Mouse (Mus musculus) olfactory bulb, adult 2 months (tissue): ENCODE data around the gene Spdl1.

ENCODE experiments used
- CTCF ChIP-seq: fragments of 200-500 bp; IDR thresholded peaks from 2 replicates; pipeline ENCODE4 v1.5.1; 2012; ENCODE audit warnings: low read depth, mild to moderate bottlenecking, low read length, moderate library complexity; ENCODE audit not compliant: insufficient read depth
- POLR2A ChIP-seq: fragments of 200-500 bp; IDR thresholded peaks from 2 replicates; pipeline ENCODE4 v1.6.1; 2012; ENCODE audit warnings: mild to moderate bottlenecking, low read depth, low read length, moderate library complexity; ENCODE audit not compliant: insufficient read depth

- TF ChIP-seq CTCF (no peak), POLR2A (no peak)
These were observed 38.0 kb upstream of the Spdl1 start for GRCm38 (mm10) chr11:34871456-34871855.
